Mouse (Mus musculus) embryonic fibroblast, embryonic 13.5 days (primary cell): ENCODE measurements at regions not wholly inside any gene's neighbourhood (a gene's known extent, or its start where the extent isn't known, plus 50 kb on each side); places are given as distances from the start of the nearest gene placed in this dataset.

Source experiments
- H3K27ac ChIP-seq: 2 replicates; pipeline ENCODE4 v1.5.1; 2012; ENCODE audit warnings: low read length, control low read depth, inconsistent platforms; ENCODE audit not compliant: insufficient read depth
- H3K4me1 ChIP-seq: 2 replicates; pipeline ENCODE4 v1.6.1; 2011; ENCODE audit warnings: low read length; ENCODE audit not compliant: control insufficient read depth, insufficient read depth
- H3K4me3 ChIP-seq: 2 replicates; pipeline ENCODE4 v1.5.1; 2011; ENCODE audit warnings: mild to moderate bottlenecking, control low read depth, low read length; ENCODE audit not compliant: insufficient read depth
- CTCF ChIP-seq: IDR thresholded peaks from 2 replicates; pipeline ENCODE4 v1.5.1; 2011; ENCODE audit warnings: mild to moderate bottlenecking, control low read depth, low read length, moderate library complexity, borderline replicate concordance; ENCODE audit not compliant: insufficient read depth
- POLR2A ChIP-seq: IDR thresholded peaks from 2 replicates; pipeline ENCODE4 v1.6.1; 2011; ENCODE audit warnings: low read depth, mild to moderate bottlenecking, control low read depth, low read length, moderate library complexity

DNA sequence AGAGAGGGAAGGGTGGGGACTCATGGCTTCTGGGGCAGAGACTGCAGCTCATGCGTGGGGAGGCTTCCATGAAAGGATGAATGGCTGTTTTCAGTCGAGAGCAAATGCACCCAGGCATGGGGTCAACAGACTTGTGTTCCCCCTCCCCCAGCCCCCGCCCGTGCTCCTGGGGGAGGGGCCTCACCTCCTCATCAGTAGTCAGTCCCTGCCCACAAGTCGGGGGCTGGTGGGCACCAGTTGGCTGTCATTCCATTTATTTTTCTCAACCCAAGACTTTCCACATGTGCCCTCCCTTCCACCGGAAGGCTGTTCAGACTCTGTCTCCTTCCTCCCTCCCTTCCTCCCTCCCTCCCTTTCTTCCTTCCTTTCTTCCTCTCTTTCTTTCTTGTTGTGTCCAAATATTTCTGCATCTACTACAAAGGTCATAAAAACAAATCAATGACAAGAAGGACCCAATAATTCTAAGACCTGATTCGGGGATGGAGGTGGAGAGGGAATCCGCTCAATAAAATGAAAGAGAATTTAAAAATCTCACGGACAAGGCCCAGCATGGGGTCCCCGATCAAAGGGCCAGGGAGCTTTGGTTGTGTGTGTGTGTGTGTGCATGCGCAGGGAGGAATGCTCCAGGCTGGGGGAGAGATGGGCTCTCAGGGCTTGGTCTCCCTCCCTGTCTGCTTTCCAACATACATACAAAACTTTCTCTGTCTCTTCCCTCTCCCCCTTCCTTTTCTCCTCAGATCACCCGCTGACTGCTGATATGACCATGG, 57.7 kb downstream of the Rpl14 start:
- H3K4me3 ChIP-seq = no peak overlapping the region
- no peak for TF ChIP-seq POLR2A
- no peak for TF ChIP-seq CTCF
- no peaks in the 10 kb centered on the region for H3K4me1 ChIP-seq
- no peak overlapping the region for H3K27ac ChIP-seq

DNA sequence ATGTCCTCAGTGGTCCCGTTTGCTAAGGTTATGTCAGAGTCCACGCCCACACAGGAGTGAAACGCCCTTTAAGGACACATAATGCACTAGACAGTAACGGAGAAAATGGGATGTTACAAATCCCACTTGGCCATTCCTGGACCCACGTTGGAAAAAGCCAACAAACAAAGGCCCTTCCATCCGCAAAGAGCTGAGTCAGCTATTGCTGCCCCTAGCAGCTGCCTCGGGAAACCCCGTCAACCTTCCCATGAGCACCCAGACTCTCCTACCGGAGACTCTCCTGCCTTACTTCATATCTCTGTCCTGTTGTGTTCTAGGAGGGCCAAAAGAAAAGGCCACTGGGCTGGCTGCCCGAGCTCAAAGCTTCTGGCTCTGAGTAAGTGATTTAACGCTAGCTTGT, 58.4 kb downstream of the Rpl14 start:
- H3K4me1 ChIP-seq = no peaks in the 10 kb centered on the region
- TF ChIP-seq CTCF (no peak), POLR2A (no peak)

DNA sequence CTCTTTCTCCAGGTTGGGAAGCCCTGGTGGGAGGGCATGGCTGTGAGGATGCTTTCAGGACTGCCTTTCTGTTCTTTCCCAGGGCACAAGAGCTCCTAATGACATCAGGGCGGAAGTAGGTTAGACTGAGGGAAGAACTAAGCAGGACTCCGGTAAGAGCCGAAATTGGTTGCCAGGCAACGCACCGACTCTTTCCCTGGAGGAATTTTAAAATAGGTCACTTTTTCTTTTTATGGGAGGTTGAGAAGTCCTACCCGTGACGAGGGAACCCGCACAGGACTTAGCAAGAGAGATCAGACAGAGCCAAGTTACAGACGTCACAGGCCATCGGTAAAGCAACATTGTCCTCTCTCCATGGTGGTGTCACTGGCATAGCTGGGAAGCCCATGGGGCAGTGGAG, 61.6 kb downstream of the Rpl14 start:
- TF ChIP-seq CTCF (no peak), POLR2A (no peak)
- Histone ChIP-seq H3K27ac (no peak overlapping the region), H3K4me1 (no peaks in the 10 kb centered on the region), H3K4me3 (no peak overlapping the region)

More for the DNA sequence above, 58.4 kb downstream of the Rpl14 start:
- no peak overlapping the region for H3K4me3 ChIP-seq
- H3K27ac ChIP-seq = no peak overlapping the region

DNA sequence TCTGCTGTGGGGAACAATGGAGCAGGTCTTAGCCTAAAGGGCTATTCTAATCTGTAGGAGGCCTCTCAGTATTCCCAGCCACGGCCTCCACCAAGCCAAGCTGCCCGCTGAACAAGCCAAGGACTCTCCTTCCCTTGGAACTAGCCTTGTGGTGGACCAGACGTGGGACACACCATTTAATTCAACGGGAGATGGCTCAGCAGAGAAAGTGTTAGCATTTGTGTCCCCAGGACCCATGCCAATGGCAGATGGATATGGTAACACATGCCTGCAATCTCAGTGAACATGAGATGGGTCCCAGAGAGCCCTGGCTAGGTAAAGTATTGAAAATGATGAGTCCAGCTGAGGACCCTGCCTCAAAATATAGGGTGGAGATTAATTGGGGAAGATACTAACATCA, 71.4 kb downstream of the Rpl14 start:
- Histone ChIP-seq H3K4me1 (no peaks in the 10 kb centered on the region), H3K27ac (no peak overlapping the region), H3K4me3 (no peak overlapping the region)
- no peak for TF ChIP-seq CTCF

DNA sequence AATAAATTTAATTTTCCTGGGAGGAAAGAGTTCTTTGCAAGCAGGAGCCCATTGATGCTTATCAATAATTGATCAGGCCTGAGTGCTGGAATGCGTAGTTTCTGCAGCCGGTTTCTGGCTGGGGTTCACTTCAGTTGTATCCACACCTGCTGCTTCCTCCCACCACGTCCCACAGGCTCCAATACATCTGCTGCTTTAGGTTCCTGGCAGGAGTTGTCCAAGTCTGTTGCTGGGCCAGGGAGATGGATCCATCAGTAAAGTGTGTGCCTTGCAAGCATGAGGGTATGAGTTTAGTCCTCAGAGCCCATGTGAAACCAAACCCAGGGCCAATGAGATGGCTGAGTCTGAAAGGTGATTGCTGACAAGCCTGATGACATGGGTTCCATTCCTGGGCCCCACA, 72.1 kb downstream of the Rpl14 start:
- TF ChIP-seq POLR2A = no peak
- TF ChIP-seq CTCF = no peak
- H3K4me1 ChIP-seq = no peaks in the 10 kb centered on the region
- H3K27ac ChIP-seq = no peak overlapping the region
- H3K4me3 ChIP-seq = no peak overlapping the region

DNA sequence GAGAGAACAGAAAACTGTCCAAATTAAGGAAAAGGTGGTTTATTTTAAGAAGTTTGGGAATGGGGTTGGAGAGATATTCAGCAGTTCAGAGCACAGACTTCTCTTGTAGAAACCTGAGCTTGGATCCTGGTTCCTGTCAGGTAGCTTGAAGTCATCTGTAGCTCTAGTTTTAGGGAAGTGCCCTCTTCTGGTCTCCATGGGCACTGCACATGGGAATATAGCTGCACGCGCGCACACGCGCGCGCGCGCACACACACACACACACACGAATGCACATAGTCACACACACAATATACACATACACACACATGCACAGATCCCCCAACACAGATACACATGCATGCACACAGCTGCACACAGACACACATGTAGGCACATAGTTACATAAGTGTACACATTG, 74.5 kb downstream of the Rpl14 start:
- Histone ChIP-seq H3K4me1 (no peaks in the 10 kb centered on the region), H3K27ac (no peak overlapping the region), H3K4me3 (no peak overlapping the region)
- TF ChIP-seq POLR2A (no peak), CTCF (no peak)

DNA sequence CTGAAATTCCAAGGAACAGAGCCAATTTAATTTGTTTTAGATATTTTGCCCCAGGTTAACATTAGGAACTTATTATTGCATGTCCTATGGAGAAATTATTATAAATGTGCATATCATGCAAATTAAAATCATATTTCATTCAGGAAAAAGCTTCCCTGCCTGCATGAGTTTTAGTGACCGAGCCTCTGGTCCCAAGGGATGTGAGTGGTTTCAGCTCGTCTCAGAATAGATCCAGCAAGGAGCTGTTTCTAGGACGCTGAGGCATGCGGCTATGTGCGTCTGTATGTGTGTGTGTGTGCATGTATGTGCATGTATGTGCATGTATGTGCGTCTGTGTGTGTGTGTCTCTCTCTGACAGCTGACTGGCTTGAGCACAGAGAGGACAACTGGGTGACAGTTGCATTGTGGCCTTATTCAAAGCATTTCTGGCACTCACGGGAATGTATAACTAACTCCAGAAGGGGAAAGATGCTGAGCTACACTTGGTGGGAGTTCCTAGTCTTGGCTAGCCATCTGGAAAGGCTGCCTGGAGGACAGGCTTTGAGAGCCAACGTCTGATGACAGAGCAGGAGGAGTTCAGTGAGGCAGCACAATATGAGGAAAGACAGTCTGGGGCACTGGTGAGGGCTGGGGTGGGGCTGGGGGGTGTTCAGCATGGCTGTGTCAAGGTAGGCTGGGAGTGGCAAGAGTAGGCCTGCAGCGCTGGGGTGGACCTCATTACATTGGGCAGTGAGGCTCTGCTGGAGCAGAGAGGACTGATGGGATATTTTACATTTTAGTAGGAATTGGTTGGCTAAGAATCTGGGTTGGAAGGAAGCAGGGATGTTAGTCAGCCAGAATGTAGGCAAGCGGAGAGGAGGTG, 75.8 kb downstream of the Rpl14 start:
- Histone ChIP-seq H3K4me1 (no peaks in the 10 kb centered on the region), H3K4me3 (no peak overlapping the region), H3K27ac (no peak overlapping the region)
- no peak for TF ChIP-seq POLR2A
- TF ChIP-seq CTCF = no peak

DNA sequence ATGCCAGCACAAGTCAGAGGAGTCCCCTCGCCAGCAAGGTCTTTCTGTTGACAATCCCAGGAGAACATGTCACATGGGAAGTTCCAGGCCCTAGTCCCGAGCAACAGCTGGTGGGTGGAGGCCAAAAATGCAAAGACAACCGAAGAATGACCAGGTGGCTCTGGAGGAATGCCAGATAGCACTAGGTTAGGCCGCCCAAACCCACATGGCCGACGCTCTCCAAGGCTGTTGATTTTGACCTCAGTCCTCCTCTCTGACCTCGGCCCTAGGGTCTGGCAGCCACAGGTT, 76.4 kb downstream of the Rpl14 start:
- Histone ChIP-seq H3K4me3 (no peak overlapping the region), H3K4me1 (no peaks in the 10 kb centered on the region), H3K27ac (no peak overlapping the region)
- TF ChIP-seq POLR2A (no peak), CTCF (no peak)

DNA sequence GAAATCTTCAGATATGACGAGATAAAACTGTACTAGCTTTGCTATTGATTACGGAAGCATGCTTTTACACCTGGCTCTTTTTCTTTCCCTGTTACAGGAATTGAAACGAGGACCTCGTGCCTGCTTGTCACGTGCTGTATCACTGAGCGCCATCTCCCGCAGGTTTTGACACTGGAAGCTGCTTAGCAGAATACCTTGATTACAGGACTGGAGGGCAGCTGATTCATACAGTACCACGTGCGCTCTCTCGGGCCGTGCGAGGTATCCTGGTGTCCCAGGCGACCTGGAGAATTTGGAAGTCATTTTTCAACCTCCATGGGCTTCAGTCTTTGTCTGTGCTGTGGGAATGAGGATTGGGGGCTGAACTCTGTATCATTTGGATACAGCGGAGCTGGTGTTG, 81.5 kb downstream of the Rpl14 start:
- H3K27ac ChIP-seq = no peak overlapping the region

DNA sequence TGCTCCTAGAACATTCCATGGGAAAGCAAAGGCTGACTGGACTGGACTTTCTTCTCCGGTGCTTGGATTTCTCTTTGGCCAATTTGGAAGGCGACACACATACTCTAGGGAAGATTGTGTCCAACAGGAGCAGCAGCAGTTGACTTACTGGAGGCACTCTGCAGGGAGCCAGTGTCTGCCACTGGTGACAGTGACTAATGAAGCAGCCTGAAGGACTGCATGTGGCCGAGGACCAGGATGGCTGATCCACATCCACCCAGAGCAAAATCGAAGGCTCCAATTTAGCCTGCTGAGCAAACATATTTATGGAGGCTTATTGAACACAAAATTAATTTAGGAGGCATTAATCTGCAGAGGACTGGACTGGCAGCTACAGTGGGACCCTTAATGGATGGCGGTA, 81.9 kb downstream of the Rpl14 start:
- no peak overlapping the region for H3K4me3 ChIP-seq
- no peaks in the 10 kb centered on the region; the same call in 1 of the 2 replicates for H3K4me1 ChIP-seq
- no peak overlapping the region for H3K27ac ChIP-seq
- no peak for TF ChIP-seq CTCF
- no peak for TF ChIP-seq POLR2A

More for the DNA sequence above, 81.5 kb downstream of the Rpl14 start:
- Histone ChIP-seq H3K4me1 (no peaks in the 10 kb centered on the region; the same call in 1 of the 2 replicates), H3K4me3 (no peak overlapping the region)
- TF ChIP-seq CTCF (no peak), POLR2A (no peak)
